Mouse (Mus musculus) G1E-ER4 (cell line): Measurements from ENCODE around the gene Hs3st3b1. TPM values are rescaled to one million over a fixed set of nuclear protein-coding genes. Genes with fewer than 3 reads are reported as not detected.

ENCODE experiments used
- GATA1 ChIP-seq: IDR thresholded peaks from one replicate; pipeline ENCODE4 v1.8.0; 2012; ENCODE audit warnings: low read length, inconsistent platforms
- polyA plus RNA-seq: library from polyadenylated mRNA; stranded (reverse); fragments of >175 nt; gene quantifications from 2 replicates; pipeline ENCODE4 v1.2.3, GENCODE M21; 2012

Gene Hs3st3b1
- polyA plus RNA-seq, 1 experiment = not detected

- TF ChIP-seq GATA1 = no peak
These were observed 21.3 kb upstream of the Hs3st3b1 start for GRCm38 (mm10) chr11:63943268-63943890.

GRCm38 (mm10) chr11:63942177-63942576, 20.1 kb upstream of the Hs3st3b1 start:
- TF ChIP-seq GATA1 = no peak

- TF ChIP-seq GATA1 = no peak
These were observed 14.6 kb upstream of the Hs3st3b1 start for GRCm38 (mm10) chr11:63936641-63937040.

- TF ChIP-seq GATA1 = no peak
These were observed 4.8 kb upstream of the Hs3st3b1 start for GRCm38 (mm10) chr11:63926901-63927300.

- TF ChIP-seq GATA1 = no peak
These were observed 3.1 kb upstream of the Hs3st3b1 start for GRCm38 (mm10) chr11:63925161-63925582.

GRCm38 (mm10) chr11:63924286-63924930, 2.3 kb upstream of the Hs3st3b1 start:
- no peak for TF ChIP-seq GATA1

GRCm38 (mm10) chr11:63923386-63923785, 1.3 kb upstream of the Hs3st3b1 start:
- no peak for TF ChIP-seq GATA1

GRCm38 (mm10) chr11:63921044-63921951, 792 bp downstream of the Hs3st3b1 start:
- TF ChIP-seq GATA1 = no peak

GRCm38 (mm10) chr11:63920531-63920930, 1.6 kb downstream of the Hs3st3b1 start:
- no peak for TF ChIP-seq GATA1

GRCm38 (mm10) chr11:63919211-63920098, 2.6 kb downstream of the Hs3st3b1 start:
- no peak for TF ChIP-seq GATA1

- TF ChIP-seq GATA1 = no peak
These were observed 3.6 kb downstream of the Hs3st3b1 start for GRCm38 (mm10) chr11:63918321-63919105.

GRCm38 (mm10) chr11:63917561-63917960, 4.5 kb downstream of the Hs3st3b1 start:
- TF ChIP-seq GATA1 = no peak

GRCm38 (mm10) chr11:63914388-63914787, 7.7 kb downstream of the Hs3st3b1 start:
- no peak for TF ChIP-seq GATA1

GRCm38 (mm10) chr11:63913936-63914335, 8.2 kb downstream of the Hs3st3b1 start:
- no peak for TF ChIP-seq GATA1

- TF ChIP-seq GATA1 = no peak
These were observed 11.1 kb downstream of the Hs3st3b1 start for GRCm38 (mm10) chr11:63911001-63911400.
